Mouse (Mus musculus): Measurements from ENCODE around the gene Zfp318. TPM values are rescaled to one million over a fixed set of nuclear protein-coding genes. Genes with fewer than 3 reads are reported as not detected.

The Zfp318 gene
- total RNA-seq, 2 experiments from 2014 or later, result 39.6 to 40.9 TPM

GRCm38 (mm10) chr17:46444839-46445579, 61.5 kb downstream of the Zfp318 start:
- no peak for DNase-seq (ENCODE audit: low spot score in 2 of 2)

GRCm38 (mm10) chr17:46446264-46446663, 62.7 kb downstream of the Zfp318 start:
- no peak for DNase-seq (ENCODE audit: low spot score in 2 of 2)

GRCm38 (mm10) chr17:46452683-46453082, 69.2 kb downstream of the Zfp318 start:
- no peak for DNase-seq (ENCODE audit: low spot score in 2 of 2)

- no peak for DNase-seq (ENCODE audit: low spot score in 2 of 2)
Measured at GRCm38 (mm10) chr17:46453302-46453948, 69.9 kb downstream of the Zfp318 start.

GRCm38 (mm10) chr17:46453970-46454411, 70.5 kb downstream of the Zfp318 start:
- no peak for DNase-seq (ENCODE audit: low spot score in 2 of 2)

- no peak for DNase-seq (ENCODE audit: low spot score in 2 of 2)
Measured at GRCm38 (mm10) chr17:46454539-46454938, 71.0 kb downstream of the Zfp318 start.

- DNase-seq (ENCODE audit: low spot score in 2 of 2), result no peak
Measured at GRCm38 (mm10) chr17:46455110-46455691, 71.7 kb downstream of the Zfp318 start.

- DNase-seq (ENCODE audit: low spot score in 2 of 2), result no peak
Measured at GRCm38 (mm10) chr17:46457791-46458190, 74.3 kb downstream of the Zfp318 start.

- DNase-seq (ENCODE audit: low spot score in 2 of 2), result no peak
Measured at GRCm38 (mm10) chr17:46458439-46458838, 74.9 kb downstream of the Zfp318 start.

- no peak for DNase-seq (ENCODE audit: low spot score in 2 of 2)
Measured at GRCm38 (mm10) chr17:46460673-46461072, 77.1 kb downstream of the Zfp318 start.

GRCm38 (mm10) chr17:46461347-46461746, 77.8 kb downstream of the Zfp318 start:
- DNase-seq (ENCODE audit: low spot score in 2 of 2), result no peak

- DNase-seq (ENCODE audit: low spot score in 2 of 2), result no peak
Measured at GRCm38 (mm10) chr17:46462226-46462625, 78.7 kb downstream of the Zfp318 start.

- DNase-seq (ENCODE audit: low spot score in 2 of 2), result no peak
Measured at GRCm38 (mm10) chr17:46467830-46468229, 84.3 kb downstream of the Zfp318 start.

Other genes starting within 250 kb of the Zfp318 start
- gene Rsph9, start 239.5 kb upstream of the Zfp318 start, total RNA-seq (2021), result 10 to 100 TPM; 10.2 to 13.4 TPM
- gene Mad2l1bp, start 230.2 kb upstream of the Zfp318 start, total RNA-seq (2021), result 10 to 100 TPM; 18.1 to 18.4 TPM
- 100 to 1,000 TPM; 101 to 116 TPM for gene Gtpbp2, start 222.7 kb upstream of the Zfp318 start, total RNA-seq (2021)
- 10 to 100 TPM; 34.9 to 36.8 TPM for gene Polh, start 181.1 kb upstream of the Zfp318 start, total RNA-seq (2021)
- 10 to 100 TPM; 72.0 to 74.6 TPM for gene Xpo5, start 180.9 kb upstream of the Zfp318 start, total RNA-seq (2021)
- gene Polr1c, start 135.7 kb upstream of the Zfp318 start, total RNA-seq (2021), result 100 to 1,000 TPM; 101 to 108 TPM
- 100 to 1,000 TPM; 137 to 139 TPM for gene Yipf3, start 135.7 kb upstream of the Zfp318 start, total RNA-seq (2021)
- 1 to 10 TPM; 6.3 to 7.3 TPM for gene Lrrc73, start 130.2 kb upstream of the Zfp318 start, total RNA-seq (2021)
- gene Tjap1, start 100.7 kb upstream of the Zfp318 start, total RNA-seq (2021), result 10 to 100 TPM; 68.8 to 75.3 TPM
- 1 to 10 TPM in 1 of 2 experiments, under 1 TPM in 1; 0.54 to 1.7 TPM for gene Dlk2, start 86.3 kb upstream of the Zfp318 start, total RNA-seq (2021)
- gene Abcc10, start 55.4 kb upstream of the Zfp318 start, total RNA-seq (2021), result 10 to 100 TPM; 13.8 to 14.1 TPM
- 1 to 10 TPM; 1.6 to 2.0 TPM for gene Crip3, start 45.2 kb downstream of the Zfp318 start, total RNA-seq (2021)
- 1 to 10 TPM in 1 of 2 experiments, under 1 TPM in 1; 0.14 to 4.0 TPM for gene Slc22a7, start 54.7 kb downstream of the Zfp318 start, total RNA-seq (2021)
- 1 to 10 TPM; 2.4 to 3.7 TPM for gene Ttbk1, start 103.9 kb downstream of the Zfp318 start, total RNA-seq (2021)
- gene Dnph1, start 113.0 kb downstream of the Zfp318 start, total RNA-seq (2021), result 1 to 10 TPM; 9.2 to 9.3 TPM
- gene Cul9, start 162.7 kb downstream of the Zfp318 start, total RNA-seq (2021), result 10 to 100 TPM; 26.2 to 26.6 TPM
- 10 to 100 TPM; 35.4 to 36.8 TPM for gene Srf, start 172.4 kb downstream of the Zfp318 start, total RNA-seq (2021)
- gene Ptk7, start 245.8 kb downstream of the Zfp318 start, total RNA-seq (2021), result 10 to 100 TPM; 42.2 to 54.1 TPM

All from adrenal gland, postnatal 4 days (tissue).